Mouse (Mus musculus): ENCODE data around the gene Scrn2. TPM values are rescaled to one million over a fixed set of nuclear protein-coding genes. Genes with fewer than 3 reads are reported as not detected.

The Scrn2 gene
- polyA plus RNA-seq, 1 experiment from 2014 or later = 16.0 TPM

GRCm38 (mm10) chr11:97040301-97041021 is 10.7 kb downstream of the Scrn2 start:
- Histone ChIP-seq H3K27ac (replicated peaks) (no peak overlapping the region), H3K4me2 (peak overlapping the region; percentile 95), H3K4me3 (peak overlapping the region; percentile 73), H3K4me1 (peaks cover 17% of the 10 kb centered on the region), H3K36me3 (peaks cover 18% of the 10 kb centered on the region), H3K9ac (peak overlapping the region; percentile 80), H3K9me3 (no peaks in the 10 kb centered on the region), H3K27me3 (replicated peaks) (peaks cover 6% of the 10 kb centered on the region; the same call in 1 of the 2 replicates)
- 44% methylated on average over 12 of the region's 12 CpGs for WGBS
- ATAC-seq (ENCODE audit: extremely low read depth, insufficient number of reproducible peaks, low FRiP score, low TSS enrichment) = no peak

GRCm38 (mm10) chr11:97041022-97041899 is 11.5 kb downstream of the Scrn2 start, which contains the start of the genes Lrrc46 and Mrpl10:
Lrrc46 (minus strand) TSS chr11:97041407.
Mrpl10 (plus strand) TSS chr11:97041560.
- peak; percentile 83 for ATAC-seq (ENCODE audit: extremely low read depth, insufficient number of reproducible peaks, low FRiP score, low TSS enrichment)
- Histone ChIP-seq H3K4me3 (peak within 1 kb of the TSS; percentile 73), H3K4me1 (peaks cover 17% of the 10 kb centered on the region), H3K27me3 (replicated peaks) (peaks cover 6% of the 10 kb centered on the region; the same call in 1 of the 2 replicates), H3K9me3 (no peaks in the 10 kb centered on the region), H3K9ac (peak within 1 kb of the TSS; percentile 93), H3K4me2 (peak within 1 kb of the TSS; percentile 95), H3K36me3 (peaks cover 26% of the 10 kb centered on the region), H3K27ac (replicated peaks) (peak within 1 kb of the TSS; percentile 70; the same call in 1 of the 2 replicates)
- under 1% methylated on average over 47 of the region's 48 CpGs for WGBS

GRCm38 (mm10) chr11:97044902-97045301 is 15.2 kb downstream of the Scrn2 start:
- H3K27me3 ChIP-seq (replicated peaks) = no peaks in the 10 kb centered on the region
- H3K4me2 ChIP-seq = no peak overlapping the region
- H3K9me3 ChIP-seq = no peaks in the 10 kb centered on the region
- H3K27ac ChIP-seq (replicated peaks) = no peak overlapping the region
- no peak overlapping the region for H3K9ac ChIP-seq
- no peak for ATAC-seq (ENCODE audit: extremely low read depth, insufficient number of reproducible peaks, low FRiP score, low TSS enrichment)
- no peak overlapping the region for H3K4me3 ChIP-seq
- peaks cover 53% of the 10 kb centered on the region for H3K36me3 ChIP-seq
- 89% methylated on average over 8 of the region's 8 CpGs for WGBS
- peaks cover 18% of the 10 kb centered on the region for H3K4me1 ChIP-seq

- Histone ChIP-seq H3K27ac (replicated peaks) (no peak overlapping the region), H3K27me3 (replicated peaks) (no peaks in the 10 kb centered on the region), H3K4me1 (peaks cover 18% of the 10 kb centered on the region), H3K4me3 (no peak overlapping the region), H3K9me3 (no peaks in the 10 kb centered on the region), H3K4me2 (no peak overlapping the region), H3K9ac (no peak overlapping the region), H3K36me3 (peaks cover 53% of the 10 kb centered on the region)
- no peak for ATAC-seq (ENCODE audit: extremely low read depth, insufficient number of reproducible peaks, low FRiP score, low TSS enrichment)
- 80% methylated on average over 7 of the region's 7 CpGs for WGBS
These were observed 16.1 kb downstream of the Scrn2 start for GRCm38 (mm10) chr11:97045861-97046260.

- Histone ChIP-seq H3K27me3 (replicated peaks) (no peaks in the 10 kb centered on the region), H3K9ac (no peak overlapping the region), H3K9me3 (no peaks in the 10 kb centered on the region), H3K4me1 (peaks cover 24% of the 10 kb centered on the region), H3K36me3 (peaks cover 60% of the 10 kb centered on the region), H3K27ac (replicated peaks) (no peak overlapping the region), H3K4me2 (no peak overlapping the region), H3K4me3 (no peak overlapping the region)
- ATAC-seq (ENCODE audit: extremely low read depth, insufficient number of reproducible peaks, low FRiP score, low TSS enrichment) = no peak
- WGBS = 74% methylated on average over 8 of the region's 8 CpGs
These were observed 18.4 kb downstream of the Scrn2 start for GRCm38 (mm10) chr11:97048090-97048650.

GRCm38 (mm10) chr11:97049492-97050085 is 19.9 kb downstream of the Scrn2 start:
- Histone ChIP-seq H3K27me3 (replicated peaks) (no peaks in the 10 kb centered on the region), H3K27ac (replicated peaks) (no peak overlapping the region), H3K4me2 (no peak overlapping the region), H3K4me3 (no peak overlapping the region), H3K9me3 (no peaks in the 10 kb centered on the region), H3K4me1 (peaks cover 24% of the 10 kb centered on the region), H3K36me3 (peaks cover 63% of the 10 kb centered on the region), H3K9ac (0 out of 2 replicates have a peak overlapping the region, but pooled peaks have one; percentile 91)
- 78% methylated on average over 6 of the region's 6 CpGs for whole genome bisulfite sequencing
- ATAC-seq (ENCODE audit: extremely low read depth, insufficient number of reproducible peaks, low FRiP score, low TSS enrichment) = no peak

GRCm38 (mm10) chr11:97050216-97050943 is 20.6 kb downstream of the Scrn2 start, which contains the start of gene Osbpl7:
Osbpl7 (plus strand) TSS chr11:97050628.
- H3K27me3 ChIP-seq (replicated peaks) = no peaks in the 10 kb centered on the region
- H3K36me3 ChIP-seq = peaks cover 63% of the 10 kb centered on the region
- H3K4me3 ChIP-seq = peak within 1 kb of the TSS; percentile 79
- H3K4me2 ChIP-seq = peak within 1 kb of the TSS; percentile 98
- H3K4me1 ChIP-seq = peaks cover 24% of the 10 kb centered on the region
- peak within 1 kb of the TSS; percentile 91 for H3K9ac ChIP-seq
- H3K27ac ChIP-seq (replicated peaks) = peak within 1 kb of the TSS; percentile 61
- peak; percentile 31; the same call in 1 of the 2 replicates for ATAC-seq (ENCODE audit: extremely low read depth, insufficient number of reproducible peaks, low FRiP score, low TSS enrichment)
- 5% methylated on average over 18 of the region's 18 CpGs for WGBS
- H3K9me3 ChIP-seq = no peaks in the 10 kb centered on the region

- WGBS = 25% methylated on average over 13 of the region's 13 CpGs
- peak overlapping the region; percentile 79 for H3K4me3 ChIP-seq
- no peaks in the 10 kb centered on the region for H3K9me3 ChIP-seq
- H3K4me1 ChIP-seq = peaks cover 24% of the 10 kb centered on the region
- H3K36me3 ChIP-seq = peaks cover 63% of the 10 kb centered on the region
- H3K27ac ChIP-seq (replicated peaks) = peak overlapping the region; percentile 61
- peak overlapping the region; percentile 91 for H3K9ac ChIP-seq
- H3K4me2 ChIP-seq = peak overlapping the region; percentile 98
- no peak for ATAC-seq (ENCODE audit: extremely low read depth, insufficient number of reproducible peaks, low FRiP score, low TSS enrichment)
- no peaks in the 10 kb centered on the region for H3K27me3 ChIP-seq (replicated peaks)
These were observed 21.3 kb downstream of the Scrn2 start for GRCm38 (mm10) chr11:97050944-97051586.

GRCm38 (mm10) chr11:97052219-97052646 is 22.5 kb downstream of the Scrn2 start:
- H3K9ac ChIP-seq = peak overlapping the region; percentile 91
- 27% methylated on average over 11 of the region's 11 CpGs for WGBS

More at GRCm38 (mm10) chr11:97052219-97052646, 22.5 kb downstream of the Scrn2 start:
- H3K9me3 ChIP-seq = no peaks in the 10 kb centered on the region
- H3K4me1 ChIP-seq = peaks cover 24% of the 10 kb centered on the region
- H3K27ac ChIP-seq (replicated peaks) = no peak overlapping the region
- H3K36me3 ChIP-seq = peaks cover 65% of the 10 kb centered on the region
- no peak for ATAC-seq (ENCODE audit: extremely low read depth, insufficient number of reproducible peaks, low FRiP score, low TSS enrichment)
- peak overlapping the region; percentile 98 for H3K4me2 ChIP-seq
- H3K4me3 ChIP-seq = peak overlapping the region; percentile 79
- H3K27me3 ChIP-seq (replicated peaks) = no peaks in the 10 kb centered on the region

Measured in heart, embryonic 13.5 days (tissue).